ENCODE assay signal across 10 mouse cellular contexts in the genomic region with DNA sequence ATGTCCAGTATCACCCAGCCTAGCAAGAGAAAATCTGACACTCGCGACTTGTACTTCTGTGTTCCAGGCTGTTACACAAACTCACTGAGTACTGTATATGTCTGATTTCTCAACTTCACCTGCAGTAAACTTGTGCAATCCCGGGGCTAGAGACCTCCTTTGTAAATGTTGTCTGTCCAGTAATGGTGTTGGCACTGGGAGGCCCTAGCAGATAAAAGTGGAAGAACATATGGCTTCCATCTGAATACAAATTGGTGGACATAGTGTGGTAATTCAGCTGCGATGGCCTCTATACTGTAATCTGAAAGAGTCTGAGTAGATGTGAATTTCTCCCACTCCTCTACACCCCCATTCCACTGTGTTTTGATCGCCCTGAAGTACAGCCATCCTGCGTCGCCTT.
A peak's percentile ranks its signal among the peaks of the same experiment; 100 is the strongest.
DNase-seq lines count a peak whose midpoint lies in the region; ATAC-seq and TF ChIP-seq lines count a peak whose summit lies in the region.
"Had no signal": no experiment of that assay in that cellular context is flagged by ENCODE, and none has a peak within 500 bp of the region (broad histone marks: within the 10 kb centered on the region; RNA-seq: fewer than 3 reads in every experiment).

No protein-coding gene starts in this region.

- H3K36me3 ChIP-seq in forebrain, embryonic 10.5 days (replicated peaks) = no peaks in the 10 kb centered on the region
- H3K36me3 ChIP-seq in forebrain, embryonic 11.5 days (ENCODE audit: control insufficient read depth, insufficient read depth, low read length) = no peaks in the 10 kb centered on the region
- no peaks in the 10 kb centered on the region for H3K36me3 ChIP-seq in midbrain, postnatal 0 days (ENCODE audit: insufficient read depth, low read length)
- H3K36me3 ChIP-seq in midbrain, embryonic 11.5 days (ENCODE audit: control insufficient read depth, insufficient read depth, low read length) = no peaks in the 10 kb centered on the region
- H3K36me3 ChIP-seq in limb, embryonic 13.5 days = no peaks in the 10 kb centered on the region
- no peaks in the 10 kb centered on the region for H3K36me3 ChIP-seq in stomach, postnatal 0 days (ENCODE audit: control insufficient read depth, insufficient read depth, low read length)

- TF ChIP-seq EP300 in stomach, postnatal 0 days (optimal IDR thresholded peaks at IDR 0.05) = no peak

- H3K9me3 ChIP-seq in forebrain, embryonic 10.5 days = no peaks in the 10 kb centered on the region
- no peaks in the 10 kb centered on the region for H3K9me3 ChIP-seq in forebrain, embryonic 11.5 days (ENCODE audit: control insufficient read depth, low read length)
- no peaks in the 10 kb centered on the region for H3K9me3 ChIP-seq in midbrain, postnatal 0 days (ENCODE audit: low read length)
- no peaks in the 10 kb centered on the region for H3K9me3 ChIP-seq in midbrain, embryonic 11.5 days (ENCODE audit: control insufficient read depth, low read length)
- H3K9me3 ChIP-seq in limb, embryonic 13.5 days = no peaks in the 10 kb centered on the region
- H3K9me3 ChIP-seq in stomach, postnatal 0 days (ENCODE audit: control insufficient read depth, low read length) = no peaks in the 10 kb centered on the region

- no peak for DNase-seq in forebrain, embryonic 10.5 days (ENCODE audit: extremely low spot score, low spot score)
- DNase-seq in forebrain, embryonic 11.5 days (ENCODE audit: low spot score) = no peak
- DNase-seq in midbrain, postnatal 0 days (ENCODE audit: low spot score) = no peak
- no peak for DNase-seq in midbrain, embryonic 11.5 days (ENCODE audit: low spot score, missing footprints)
- peak; percentile 14 for DNase-seq in stomach, postnatal 0 days (ENCODE audit: low spot score)
- DNase-seq in right cerebral cortex, adult 2 months (ENCODE audit: low spot score in 2 of 2) = no peak
- DNase-seq in gastrocnemius, postnatal 4 days (ENCODE audit: low spot score in 2 of 2) = no peak
- DNase-seq: B cell, adult 2 months; right cerebral cortex, adult 18-20 months had no signal

- 82% methylated on average over 7 of the region's 7 CpGs for WGBS in forebrain, embryonic 10.5 days
- WGBS in forebrain, embryonic 11.5 days = 67% methylated on average over 7 of the region's 7 CpGs
- 69% methylated on average over 7 of the region's 7 CpGs for WGBS in midbrain, postnatal 0 days
- 83% methylated on average over 7 of the region's 7 CpGs for WGBS in midbrain, embryonic 11.5 days
- 48% methylated on average over 7 of the region's 7 CpGs for WGBS in limb, embryonic 13.5 days
- WGBS in stomach, postnatal 0 days = 45% methylated on average over 7 of the region's 7 CpGs

- no peak overlapping the region for H3K9ac ChIP-seq in forebrain, embryonic 11.5 days (ENCODE audit: low read length)
- no peak overlapping the region for H3K9ac ChIP-seq in midbrain, postnatal 0 days (replicated peaks; ENCODE audit: low read length, poor library complexity, severe bottlenecking)
- no peak overlapping the region for H3K9ac ChIP-seq in midbrain, embryonic 11.5 days (ENCODE audit: low read length)
- H3K9ac ChIP-seq in limb, embryonic 13.5 days = no peak overlapping the region
- peak overlapping the region; percentile 18; the same call in 1 of the 2 replicates for H3K9ac ChIP-seq in stomach, postnatal 0 days (ENCODE audit: low read length)

- H3K4me3 ChIP-seq in forebrain, embryonic 10.5 days = no peak overlapping the region
- no peak overlapping the region for H3K4me3 ChIP-seq in forebrain, embryonic 11.5 days (ENCODE audit: low read depth, low read length)
- no peak overlapping the region for H3K4me3 ChIP-seq in midbrain, postnatal 0 days (ENCODE audit: low read depth, low read length)
- H3K4me3 ChIP-seq in midbrain, embryonic 11.5 days (ENCODE audit: low read depth, low read length) = no peak overlapping the region
- H3K4me3 ChIP-seq in limb, embryonic 13.5 days = 0 out of 2 replicates have a peak overlapping the region, but pooled peaks have one; percentile 16
- no peak overlapping the region for H3K4me3 ChIP-seq in stomach, postnatal 0 days (ENCODE audit: low read depth, low read length)

- ATAC-seq in forebrain, embryonic 11.5 days (replicated peaks; ENCODE audit: low FRiP score) = no peak
- no peak for ATAC-seq in midbrain, postnatal 0 days (ENCODE audit: low FRiP score)
- no peak for ATAC-seq in midbrain, embryonic 11.5 days (ENCODE audit: low FRiP score)
- no peak for ATAC-seq in limb, embryonic 13.5 days (ENCODE audit: low FRiP score, low read depth)
- ATAC-seq in stomach, postnatal 0 days (ENCODE audit: low FRiP score, low TSS enrichment) = no peak

- H3K4me1 ChIP-seq in forebrain, embryonic 10.5 days = peaks cover 12% of the 10 kb centered on the region
- H3K4me1 ChIP-seq in forebrain, embryonic 11.5 days (replicated peaks; ENCODE audit: control insufficient read depth, insufficient read depth, low read length) = peaks cover 6% of the 10 kb centered on the region
- H3K4me1 ChIP-seq in midbrain, postnatal 0 days (ENCODE audit: insufficient read depth, low read length) = no peaks in the 10 kb centered on the region
- no peaks in the 10 kb centered on the region for H3K4me1 ChIP-seq in midbrain, embryonic 11.5 days (ENCODE audit: control insufficient read depth, insufficient read depth, low read length)
- H3K4me1 ChIP-seq in limb, embryonic 13.5 days = peaks cover 11% of the 10 kb centered on the region
- 0 out of 2 replicates have a peak, but pooled peaks cover 3% of the 10 kb centered on the region for H3K4me1 ChIP-seq in stomach, postnatal 0 days (replicated peaks; ENCODE audit: control insufficient read depth, insufficient read depth)

- no peaks in the 10 kb centered on the region for H3K27me3 ChIP-seq in forebrain, embryonic 10.5 days (ENCODE audit: poor library complexity, severe bottlenecking)
- no peaks in the 10 kb centered on the region for H3K27me3 ChIP-seq in forebrain, embryonic 11.5 days (ENCODE audit: control insufficient read depth, insufficient read depth, low read length)
- no peaks in the 10 kb centered on the region for H3K27me3 ChIP-seq in midbrain, postnatal 0 days (ENCODE audit: insufficient read depth, low read length)
- no peaks in the 10 kb centered on the region for H3K27me3 ChIP-seq in midbrain, embryonic 11.5 days (ENCODE audit: control insufficient read depth, insufficient read depth, low read length)
- H3K27me3 ChIP-seq in limb, embryonic 13.5 days = no peaks in the 10 kb centered on the region
- no peaks in the 10 kb centered on the region for H3K27me3 ChIP-seq in stomach, postnatal 0 days (ENCODE audit: control insufficient read depth, insufficient read depth, low read length)

- no peak for TF ChIP-seq CTCF in midbrain, postnatal 0 days (IDR thresholded peaks at IDR 0.05)
- no peak for TF ChIP-seq CTCF in stomach, postnatal 0 days (IDR thresholded peaks at IDR 0.05; ENCODE audit: low read depth)

- H3K4me2 ChIP-seq in forebrain, embryonic 11.5 days (ENCODE audit: low read depth, low read length, severe bottlenecking) = no peak overlapping the region
- H3K4me2 ChIP-seq in midbrain, postnatal 0 days (ENCODE audit: low read depth, low read length, poor library complexity, severe bottlenecking) = peak overlapping the region; percentile 18; the same call in 1 of the 2 replicates
- H3K4me2 ChIP-seq in midbrain, embryonic 11.5 days = no peak overlapping the region
- H3K4me2 ChIP-seq in limb, embryonic 13.5 days (replicated peaks) = peak overlapping the region; percentile 47
- H3K4me2 ChIP-seq in stomach, postnatal 0 days (replicated peaks; ENCODE audit: low read depth) = peak overlapping the region; percentile 35

- peak overlapping the region; percentile 4; the same call in 1 of the 2 replicates for H3K27ac ChIP-seq in forebrain, embryonic 10.5 days
- H3K27ac ChIP-seq in forebrain, embryonic 11.5 days (ENCODE audit: low read depth, low read length) = no peak overlapping the region
- no peak overlapping the region for H3K27ac ChIP-seq in midbrain, postnatal 0 days (ENCODE audit: low read depth, low read length)
- H3K27ac ChIP-seq in midbrain, embryonic 11.5 days (ENCODE audit: low read depth, low read length) = no peak overlapping the region
- H3K27ac ChIP-seq in limb, embryonic 13.5 days = no peak overlapping the region
- no peak overlapping the region for H3K27ac ChIP-seq in stomach, postnatal 0 days (replicated peaks)

Comparison
In these comparisons a context has a peak if more than half of its experiments do, and no peak if none do; other contexts are left out.
1. H3K4me2 ChIP-seq: peak in midbrain, postnatal 0 days (single experiment), limb, embryonic 13.5 days (single experiment) and stomach, postnatal 0 days (single experiment); none in forebrain, embryonic 11.5 days (single experiment) and midbrain, embryonic 11.5 days (single experiment).